Mouse (Mus musculus) adipose tissue, adult 10 weeks (tissue): Measurements from ENCODE around the gene C1galt1c1. TPM values are rescaled to one million over a fixed set of nuclear protein-coding genes. Genes with fewer than 3 reads are reported as not detected.

Experiments used
- polyA plus RNA-seq: library from polyadenylated mRNA; stranded (reverse); fragments of 350-450 nt; fragmentation: Illumina TruSeq; extraction: RNeasy Lipid Tissue Mini Kit (QIAGEN cat#74804); gene quantifications from one replicate; pipeline ENCODE4 v1.2.3, GENCODE M21; 2014; ENCODE audit warnings: low read depth, low replicate concordance

C1galt1c1 gene
- 26.6 TPM for polyA plus RNA-seq

GRCm38 (mm10) chrX:38634801-38635637 is at the start of gene C1galt1c1:
C1galt1c1 (minus strand) TSS chrX:38635087.

GRCm38 (mm10) chrX:38600177-38600994 is 34.5 kb downstream of the C1galt1c1 start, which contains the start of gene Mcts1:
Mcts1 (plus strand) TSS chrX:38600578.

Other genes starting within 250 kb of the C1galt1c1 start
- 291 TPM for gene Lamp2, start 178.6 kb downstream of the C1galt1c1 start, polyA plus RNA-seq
- gene Cul4b, start 58.9 kb downstream of the C1galt1c1 start, polyA plus RNA-seq: 17.9 TPM
- gene Mcts1, start 34.5 kb downstream of the C1galt1c1 start, polyA plus RNA-seq: 73.3 TPM
- gene 6030498E09Rik, start 137.6 kb upstream of the C1galt1c1 start, polyA plus RNA-seq: not detected